Mouse (Mus musculus) liver, embryonic 14.5 days (tissue): Measurements from ENCODE around the gene Rasef.

ENCODE experiments used
- CTCF ChIP-seq: IDR thresholded peaks from 2 replicates; pipeline ENCODE4 v1.5.1; 2016; ENCODE audit warnings: antibody characterized with exemption, low read depth, control low read depth
- EP300 ChIP-seq: IDR thresholded peaks from 2 replicates; pipeline ENCODE4 v1.6.1; 2016; ENCODE audit warnings: antibody characterized with exemption, low read depth

DNA sequence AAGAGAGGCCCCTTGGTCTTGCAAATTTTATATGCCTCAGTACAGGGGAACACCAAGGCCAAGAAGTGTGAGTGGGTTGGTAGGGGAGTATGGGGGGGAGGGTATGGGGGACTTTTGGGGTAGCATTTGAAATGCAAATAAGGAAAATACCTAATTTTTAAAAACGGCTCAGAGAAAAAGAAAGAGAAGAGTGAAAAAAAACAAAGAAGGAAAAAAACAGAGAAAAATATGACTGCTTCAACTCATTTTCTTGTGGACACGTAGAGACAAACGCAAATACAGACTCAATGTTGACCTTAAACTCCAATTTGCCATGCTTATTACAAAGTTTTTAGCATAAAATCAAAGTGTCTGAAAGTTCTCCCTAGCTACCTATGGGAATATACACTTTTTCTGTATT lies 51.4 kb downstream of the Rasef start:
- TF ChIP-seq CTCF (no peak), EP300 (no peak)
